Mouse (Mus musculus) megakaryocyte, embryonic 14.5 days (primary cell): ENCODE results near the gene Larp1b.

Experiments
- FLI1 ChIP-seq: IDR thresholded peaks from 2 replicates; pipeline ENCODE4 v1.6.1; 2012; ENCODE audit warnings: low read length, inconsistent platforms, mixed read lengths
- GATA1 ChIP-seq: IDR thresholded peaks from 3 replicates; pipeline ENCODE4 v1.6.1; 2012; ENCODE audit warnings: mixed read lengths, low read length, inconsistent platforms, borderline replicate concordance

- TF ChIP-seq GATA1 (no peak), FLI1 (no peak)
Measured at GRCm38 (mm10) chr3:41075376-41075775, 125.7 kb downstream of the Larp1b start.
